8 mouse cellular contexts compared by ENCODE assay signal in the genomic region with DNA sequence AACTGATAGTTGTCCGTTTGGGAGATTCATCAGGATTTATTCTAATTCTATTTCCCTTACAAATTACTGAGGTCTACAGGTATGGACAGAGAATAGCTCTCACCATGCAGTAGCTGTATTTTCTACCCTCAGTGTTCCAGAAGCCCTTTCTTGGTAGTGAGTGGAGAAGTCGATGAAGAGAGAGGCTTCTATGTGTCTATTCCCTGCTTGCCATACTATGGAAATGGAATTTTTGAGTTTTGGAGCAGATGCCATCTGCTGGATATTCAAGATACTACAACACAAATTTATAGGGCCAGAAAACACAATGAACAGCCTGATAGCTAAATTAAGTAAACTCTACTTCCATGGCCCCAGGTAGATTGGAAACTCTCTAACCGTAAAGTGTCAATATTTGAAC.
DNase-seq lines count a peak whose midpoint lies in the region; ATAC-seq lines count a peak whose summit lies in the region.

No protein-coding gene starts in this region.

- intact Hi-C loops in left cerebral cortex, postnatal 4 days (cut with DNase I), result loop anchor here (5.0 to 10.0 kb wide), 2 partner anchors 62 to 411 kb away; no protein-coding TSS in a partner anchor

- DNase-seq in left cerebral cortex, adult 9 months (ENCODE audit: low spot score in 2 of 2), result peak; percentile 9 to 53
- no peak for DNase-seq in left cerebral cortex, postnatal 4 days
- peak; percentile 53 for DNase-seq in ZHBTc4 (ENCODE audit: low read depth, low spot score)
- DNase-seq in embryonic facial prominence, embryonic 14.5 days (ENCODE audit: low spot score), result peak; percentile 55
- DNase-seq in large intestine, adult 2 months (ENCODE audit: low read depth, low spot score), result peak; percentile 22
- peak; percentile 24 for DNase-seq in retina, postnatal 7 days (ENCODE audit: low read depth, low spot score)
- DNase-seq in thymus, adult 18-20 months, result no peak
- DNase-seq in layer of hippocampus, adult 8-10 months (ENCODE audit: low spot score in 2 of 2), result no peak

- peak; percentile 79 for ATAC-seq in embryonic facial prominence, embryonic 14.5 days (ENCODE audit: low read depth)

- 34% methylated on average over 3 of the region's 3 CpGs for WGBS in embryonic facial prominence, embryonic 14.5 days
- 20% methylated on average over 3 of the region's 3 CpGs for WGBS in large intestine, adult 2 months

- no peaks in the 10 kb centered on the region for H3K9me3 ChIP-seq in embryonic facial prominence, embryonic 14.5 days (ENCODE audit: control insufficient read depth, low read length)

- no peak overlapping the region for H3K27ac ChIP-seq in embryonic facial prominence, embryonic 14.5 days (replicated peaks; ENCODE audit: low read depth, low read length)

- no peaks in the 10 kb centered on the region for H3K27me3 ChIP-seq in embryonic facial prominence, embryonic 14.5 days (replicated peaks; ENCODE audit: control insufficient read depth, insufficient read depth, low read length)

- no peak overlapping the region for H3K9ac ChIP-seq in embryonic facial prominence, embryonic 14.5 days (ENCODE audit: low read depth, low read length)

- no peaks in the 10 kb centered on the region for H3K4me1 ChIP-seq in embryonic facial prominence, embryonic 14.5 days (ENCODE audit: control insufficient read depth, insufficient read depth, low read length)

- H3K36me3 ChIP-seq in embryonic facial prominence, embryonic 14.5 days (ENCODE audit: control insufficient read depth, insufficient read depth, low read length), result no peaks in the 10 kb centered on the region

- no peak overlapping the region for H3K4me2 ChIP-seq in embryonic facial prominence, embryonic 14.5 days (ENCODE audit: low read depth, low read length)

- H3K4me3 ChIP-seq in embryonic facial prominence, embryonic 14.5 days (ENCODE audit: low read depth, low read length), result no peak overlapping the region

Comparison
In these comparisons a context has a peak if more than half of its experiments do, and no peak if none do; other contexts are left out.
1. DNase-seq: peak in left cerebral cortex, adult 9 months (2 of 2), ZHBTc4 (single experiment), embryonic facial prominence, embryonic 14.5 days (single experiment), large intestine, adult 2 months (single experiment) and retina, postnatal 7 days (single experiment); none in left cerebral cortex, postnatal 4 days (single experiment), thymus, adult 18-20 months (0 of 2) and layer of hippocampus, adult 8-10 months (0 of 2).